Comparison of ENCODE assay signal across 28 mouse cellular contexts in the genomic region with DNA sequence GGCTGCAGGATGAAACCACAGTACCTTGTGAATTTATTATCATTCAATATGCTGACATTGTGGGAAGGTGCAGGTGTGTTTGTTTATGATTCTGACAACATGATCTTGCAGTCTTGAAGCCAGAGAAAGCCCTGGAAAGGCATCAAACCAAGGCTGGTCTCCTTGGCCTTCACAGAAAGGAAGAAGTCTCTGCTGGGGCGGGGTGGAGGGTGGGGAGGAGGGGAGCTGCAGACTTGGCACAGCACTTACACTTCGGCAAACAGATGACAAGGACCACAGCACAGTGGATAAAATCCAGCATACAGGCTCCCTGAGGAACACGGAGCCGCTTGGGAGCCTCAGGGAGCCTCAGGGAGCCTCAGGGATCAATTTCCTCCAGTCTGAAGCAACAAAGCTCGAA.
A peak's percentile ranks its signal among the peaks of the same experiment; 100 is the strongest.
DNase-seq lines count a peak whose midpoint lies in the region; ATAC-seq and TF ChIP-seq lines count a peak whose summit lies in the region.
"Had no signal": no experiment of that assay in that cellular context is flagged by ENCODE, and none has a peak within 500 bp of the region (broad histone marks: within the 10 kb centered on the region; RNA-seq: fewer than 3 reads in every experiment).

No protein-coding gene starts in this region.

- no peaks in the 10 kb centered on the region for H3K4me1 ChIP-seq in kidney, adult 2 months (ENCODE audit: control insufficient read depth, insufficient read depth, low read length)
- H3K4me1 ChIP-seq in intestine, embryonic 16.5 days (ENCODE audit: control insufficient read depth, insufficient read depth, low read length): peaks cover 3% of the 10 kb centered on the region; the same call in 1 of the 2 replicates
- no peaks in the 10 kb centered on the region; the same call in 1 of the 2 replicates for H3K4me1 ChIP-seq in midbrain, embryonic 14.5 days (ENCODE audit: control insufficient read depth, insufficient read depth, low read length)
- H3K4me1 ChIP-seq: limb, embryonic 12.5 days; liver, embryonic 15.5 days; megakaryocyte, embryonic 14.5 days had no signal

- no peak overlapping the region for H3K4me3 ChIP-seq in kidney, adult 2 months (ENCODE audit: insufficient read depth, low read depth, low read length)
- H3K4me3 ChIP-seq in intestine, embryonic 16.5 days (ENCODE audit: low read length): no peak overlapping the region
- H3K4me3 ChIP-seq in midbrain, embryonic 14.5 days (replicated peaks; ENCODE audit: low read depth, low read length): no peak overlapping the region
- H3K4me3 ChIP-seq: embryonic facial prominence, embryonic 13.5 days; erythroblast, embryonic 14.5 days; heart, embryonic 15.5 days; limb, embryonic 12.5 days; liver, embryonic 15.5 days; megakaryocyte, embryonic 14.5 days; midbrain, embryonic 12.5 days had no signal

- peak; percentile 2 for DNase-seq in kidney, postnatal 14 days
- no peak for DNase-seq in kidney, adult 2 months
- DNase-seq in urinary bladder, postnatal 14 days (ENCODE audit: low spot score): peak; percentile 10
- DNase-seq in urinary bladder, postnatal 4 days (ENCODE audit: low spot score in 2 of 2): no peak
- no peak for DNase-seq in frontal cortex, postnatal 25 days (ENCODE audit: low spot score in 2 of 2)
- DNase-seq in midbrain, embryonic 14.5 days: no peak
- DNase-seq: adrenal gland, postnatal 14 days; cerebellum, adult 11 months; cerebellum, adult 9-10 months; embryo, embryonic 11 days; gastrocnemius, postnatal 10 days; lung, postnatal 14 days; retina, postnatal 1 day; right cerebral cortex, postnatal 14 days; spleen, adult 18-20 months; thymus, adult 18-20 months; thymus, postnatal 25 days had no signal

- ATAC-seq in intestine, embryonic 16.5 days: peak; percentile 36; the same call in 1 of the 2 replicates
- ATAC-seq in midbrain, embryonic 14.5 days (ENCODE audit: low FRiP score, low TSS enrichment): no peak
- ATAC-seq: forebrain, embryonic 16.5 days; hindbrain, embryonic 16.5 days had no signal

- no peak overlapping the region for H3K27ac ChIP-seq in kidney, adult 2 months (ENCODE audit: insufficient read depth, low read depth, low read length)
- peak overlapping the region; percentile 28 for H3K27ac ChIP-seq in intestine, embryonic 16.5 days (ENCODE audit: low read length)
- H3K27ac ChIP-seq in midbrain, embryonic 14.5 days (replicated peaks; ENCODE audit: low read depth, low read length): no peak overlapping the region
- H3K27ac ChIP-seq: heart, embryonic 15.5 days; limb, embryonic 12.5 days; liver, embryonic 15.5 days; midbrain, embryonic 12.5 days had no signal

- no peak for TF ChIP-seq CTCF in kidney, adult 2 months (conservative IDR thresholded peaks at IDR 0.05; ENCODE audit: insufficient read depth, insufficient read length, low read depth, low read length)

- H3K9me3 ChIP-seq in intestine, embryonic 16.5 days (ENCODE audit: control insufficient read depth, low read length): 0 out of 2 replicates have a peak, but pooled peaks cover 3% of the 10 kb centered on the region
- H3K9me3 ChIP-seq in midbrain, embryonic 14.5 days (ENCODE audit: control insufficient read depth, low read length): 0 out of 2 replicates have a peak, but pooled peaks cover 5% of the 10 kb centered on the region
- H3K9me3 ChIP-seq: liver, embryonic 15.5 days had no signal

- no peak for TF ChIP-seq POLR2A in kidney, adult 2 months (IDR thresholded peaks at IDR 0.05; ENCODE audit: low read depth, low read length)

- H3K4me2 ChIP-seq in intestine, embryonic 16.5 days (ENCODE audit: low read depth, low read length): no peak overlapping the region
- H3K4me2 ChIP-seq in midbrain, embryonic 14.5 days (ENCODE audit: low read length): no peak overlapping the region
- H3K4me2 ChIP-seq: embryonic facial prominence, embryonic 13.5 days; heart, embryonic 15.5 days; limb, embryonic 12.5 days; liver, embryonic 15.5 days; midbrain, embryonic 12.5 days had no signal

- H3K27me3 ChIP-seq in kidney, adult 2 months (replicated peaks; ENCODE audit: control insufficient read depth, insufficient read depth, low read length): no peaks in the 10 kb centered on the region
- no peaks in the 10 kb centered on the region for H3K27me3 ChIP-seq in intestine, embryonic 16.5 days (replicated peaks; ENCODE audit: control insufficient read depth, insufficient read depth, low read length)
- no peaks in the 10 kb centered on the region for H3K27me3 ChIP-seq in midbrain, embryonic 14.5 days (ENCODE audit: control insufficient read depth, insufficient read depth, low read length)
- H3K27me3 ChIP-seq: embryonic facial prominence, embryonic 13.5 days; heart, embryonic 15.5 days; limb, embryonic 12.5 days; liver, embryonic 15.5 days had no signal

- no peak overlapping the region for H3K9ac ChIP-seq in intestine, embryonic 16.5 days (ENCODE audit: low read depth, low read length)
- no peak overlapping the region for H3K9ac ChIP-seq in midbrain, embryonic 14.5 days (replicated peaks; ENCODE audit: low read length)
- H3K9ac ChIP-seq: embryonic facial prominence, embryonic 13.5 days; heart, embryonic 15.5 days; limb, embryonic 12.5 days; liver, embryonic 15.5 days; midbrain, embryonic 12.5 days had no signal

- 63% methylated on average over 5 of the region's 5 CpGs for WGBS in kidney, adult 2 months
- WGBS in intestine, embryonic 16.5 days: 41% methylated on average over 5 of the region's 5 CpGs
- WGBS in midbrain, embryonic 14.5 days: 73% methylated on average over 5 of the region's 5 CpGs

- H3K36me3 ChIP-seq in kidney, adult 2 months (ENCODE audit: control insufficient read depth, insufficient read depth, low read length): no peaks in the 10 kb centered on the region
- H3K36me3 ChIP-seq in intestine, embryonic 16.5 days (ENCODE audit: control insufficient read depth, insufficient read depth, low read length): no peaks in the 10 kb centered on the region
- H3K36me3 ChIP-seq in midbrain, embryonic 14.5 days (ENCODE audit: control insufficient read depth, insufficient read depth, low read length): no peaks in the 10 kb centered on the region
- H3K36me3 ChIP-seq: embryonic facial prominence, embryonic 13.5 days; G1E; heart, embryonic 15.5 days; limb, embryonic 12.5 days; liver, embryonic 15.5 days; midbrain, embryonic 12.5 days had no signal

Comparison
In these comparisons a context has a peak if more than half of its experiments do, and no peak if none do; other contexts are left out.
1. DNase-seq: peak in kidney, postnatal 14 days (single experiment) and urinary bladder, postnatal 14 days (single experiment); none in kidney, adult 2 months (single experiment), urinary bladder, postnatal 4 days (0 of 2), frontal cortex, postnatal 25 days (0 of 2) and midbrain, embryonic 14.5 days (single experiment).